ENCODE assay signal across 9 mouse cellular contexts in genomic region chr11:12810949-12811881, GRCm38 (mm10).
DNase-seq lines count a peak whose midpoint lies in the region; TF ChIP-seq lines count a peak whose summit lies in the region.
"Had no signal": no experiment of that assay in that cellular context is flagged by ENCODE, and none has a peak within 500 bp of the region (broad histone marks: within the 10 kb centered on the region; RNA-seq: fewer than 3 reads in every experiment).

No protein-coding gene starts in this region.

- peak overlapping the region; percentile 32 for H3ac ChIP-seq in C2C12 (ENCODE audit: control insufficient read depth, insufficient read length, low read depth)

- WGBS in lung, adult 2 months, result 34% methylated on average over 11 of the region's 11 CpGs

- no peaks in the 10 kb centered on the region for H3K79me3 ChIP-seq in C2C12 (ENCODE audit: low read depth)

- intact Hi-C loops in heart, postnatal 36 days (cut with DNase I), result loop anchor here (10.0 kb wide), 1 partner anchor 454 kb away; no protein-coding TSS in a partner anchor

- no peaks in the 10 kb centered on the region for H3K27me3 ChIP-seq in C2C12 (ENCODE audit: control insufficient read depth, insufficient read depth, insufficient read length)
- H3K27me3 ChIP-seq: limb, embryonic 15.5 days had no signal

- no peak overlapping the region for H3K4me3 ChIP-seq in C2C12 (ENCODE audit: insufficient read depth, poor library complexity, severe bottlenecking)
- H3K4me3 ChIP-seq in lung, adult 2 months (replicated peaks; ENCODE audit: extremely low read depth, low read depth, low read length), result no peak overlapping the region
- H3K4me3 ChIP-seq: limb, embryonic 15.5 days had no signal

- no peak for TF ChIP-seq POLR2A in lung, adult 2 months (IDR thresholded peaks at IDR 0.05; ENCODE audit: borderline replicate concordance, extremely low read depth, low read depth, low read length)

- no peaks in the 10 kb centered on the region for H3K36me3 ChIP-seq in C2C12 (ENCODE audit: control insufficient read depth, insufficient read depth)
- H3K36me3 ChIP-seq: limb, embryonic 15.5 days had no signal

- peak; percentile 76 for DNase-seq in adrenal gland, postnatal 10 days
- DNase-seq in fibroblast of lung, adult 2 months (ENCODE audit: low read depth), result peak; percentile 31
- DNase-seq in heart, postnatal 36 days, result peak; percentile 33 to 36
- peak; percentile 78 for DNase-seq in layer of hippocampus, adult 11-12 months (ENCODE audit: low spot score)
- peak; percentile 16 for DNase-seq in lung, adult 2 months
- peak; percentile 8 for DNase-seq in retina, adult 2 months (ENCODE audit: low read depth, low spot score)
- no peak for DNase-seq in T-cell, adult 2 months (ENCODE audit: low spot score)

- H3K79me2 ChIP-seq in C2C12 (ENCODE audit: control insufficient read depth, insufficient read depth), result no peaks in the 10 kb centered on the region

- H3K4me1 ChIP-seq in lung, adult 2 months (ENCODE audit: control insufficient read depth, insufficient read depth, low read length), result no peaks in the 10 kb centered on the region
- H3K4me1 ChIP-seq: limb, embryonic 15.5 days had no signal

- no peak for TF ChIP-seq CTCF in C2C12 (IDR thresholded peaks at IDR 0.05; ENCODE audit: control insufficient read depth, insufficient read depth, insufficient read length)
- TF ChIP-seq CTCF in lung, adult 2 months (IDR thresholded peaks at IDR 0.05; ENCODE audit: insufficient read depth, low read length), result peak; percentile 46

TF ChIP-seq in C2C12, 6 proteins besides CTCF, POLR2A, EP300 and RAD21:
- no peak for TF ChIP-seq CEBPB (IDR thresholded peaks at IDR 0.05; ENCODE audit: low read depth)
- no peak for TF ChIP-seq USF1 (IDR thresholded peaks at IDR 0.05; ENCODE audit: low read depth)
- TF ChIP-seq MYOD1 (IDR thresholded peaks at IDR 0.05; ENCODE audit: control insufficient read depth, insufficient read length, low read depth), result no peak
- no peak for TF ChIP-seq MYOG (IDR thresholded peaks at IDR 0.05; ENCODE audit: control insufficient read depth, extremely low read depth, insufficient read length)
- no peak for TF ChIP-seq MAX (IDR thresholded peaks at IDR 0.05)
- no peak for TF ChIP-seq FOSL1 (IDR thresholded peaks at IDR 0.05; ENCODE audit: insufficient read depth, low read length, poor library complexity, severe bottlenecking)
